Mouse (Mus musculus) myocyte (in vitro differentiated cells): ENCODE data around the gene AC129217.1. TPM values are rescaled to one million over a fixed set of nuclear protein-coding genes. Genes with fewer than 3 reads are reported as not detected.

Experiments
- H3K27me3 ChIP-seq: one replicate; pipeline ENCODE4 v1.6.1; 2011; ENCODE audit not compliant: control insufficient read depth, insufficient read depth, insufficient read length
- H3K36me3 ChIP-seq: one replicate; pipeline ENCODE4 v1.6.1; 2011; ENCODE audit not compliant: control insufficient read depth, insufficient read depth
- H3K4me2 ChIP-seq: one replicate; pipeline ENCODE4 v1.6.1; 2011; ENCODE audit warnings: low read depth, control low read depth
- H3K4me3 ChIP-seq: one replicate; pipeline ENCODE4 v1.5.1; 2011; ENCODE audit warnings: mild to moderate bottlenecking, control low read depth, moderate library complexity
- H3K79me2 ChIP-seq: one replicate; pipeline ENCODE4 v1.6.1; 2011; ENCODE audit not compliant: control insufficient read depth, insufficient read depth
- H3ac ChIP-seq: one replicate; pipeline ENCODE4 v1.6.1; 2011; ENCODE audit not compliant: control insufficient read depth, insufficient read length
- CEBPB ChIP-seq: IDR thresholded peaks from 2 replicates; pipeline ENCODE4 v1.6.1; 2011; ENCODE audit warnings: mild to moderate bottlenecking, moderate library complexity; ENCODE audit not compliant: poor library complexity, insufficient read depth, severe bottlenecking
- E2F4 ChIP-seq: IDR thresholded peaks from one replicate; pipeline ENCODE4 v1.6.1; 2011; ENCODE audit warnings: mild to moderate bottlenecking, control low read depth, moderate library complexity; ENCODE audit not compliant: insufficient read depth
- MAX ChIP-seq: IDR thresholded peaks from one replicate; pipeline ENCODE4 v1.6.1; 2011; ENCODE audit warnings: low read depth, mild to moderate bottlenecking, control low read depth
- MYOD1 ChIP-seq, 3 experiments: IDR thresholded peaks; one replicate each; pipeline ENCODE4 v1.6.1; 2011; ENCODE audit warnings: control low read depth in 2 of 3, low read depth in 2 of 3, mild to moderate bottlenecking in 2 of 3, moderate library complexity in 1 of 3; ENCODE audit not compliant: insufficient read length in 2 of 3, control insufficient read depth in 1 of 3
- MYOG ChIP-seq, 3 experiments: IDR thresholded peaks; one replicate each; pipeline ENCODE4 v1.6.1; 2011; ENCODE audit warnings: control low read depth in 2 of 3, low read depth in 2 of 3, mild to moderate bottlenecking in 2 of 3; ENCODE audit not compliant: insufficient read length in 2 of 3, control insufficient read depth in 1 of 3, insufficient read depth in 1 of 3
- POLR2A ChIP-seq: IDR thresholded peaks from one replicate; pipeline ENCODE4 v1.6.1; 2011; ENCODE audit warnings: low read depth, mild to moderate bottlenecking, control low read depth, moderate library complexity; ENCODE audit not compliant: insufficient read length
- POLR2AphosphoS2 ChIP-seq: IDR thresholded peaks from one replicate; pipeline ENCODE4 v1.6.1; 2011; ENCODE audit warnings: low read depth, control low read depth; ENCODE audit not compliant: insufficient read length
- REST ChIP-seq: IDR thresholded peaks from one replicate; pipeline ENCODE4 v1.6.1; 2011; ENCODE audit warnings: mild to moderate bottlenecking, control low read depth, moderate library complexity; ENCODE audit not compliant: insufficient read depth, insufficient read length
- SRF ChIP-seq: IDR thresholded peaks from one replicate; pipeline ENCODE4 v1.6.1; 2011; ENCODE audit warnings: low read depth; ENCODE audit not compliant: control insufficient read depth, insufficient read length
- TCF12 ChIP-seq: IDR thresholded peaks from one replicate; pipeline ENCODE4 v1.6.1; 2011; ENCODE audit warnings: mild to moderate bottlenecking, control low read depth; ENCODE audit not compliant: poor library complexity, insufficient read depth, severe bottlenecking
- TCF3 ChIP-seq: IDR thresholded peaks from one replicate; pipeline ENCODE4 v1.6.1; 2011; ENCODE audit warnings: low read depth, control low read depth; ENCODE audit not compliant: insufficient read length
- USF1 ChIP-seq: IDR thresholded peaks from one replicate; pipeline ENCODE4 v1.6.1; 2011; ENCODE audit warnings: low read depth, mild to moderate bottlenecking, control low read depth, moderate library complexity
- polyA plus RNA-seq: library from polyadenylated mRNA; unstranded; fragments of >200 nt; fragmentation: generic; extraction: Trizol; gene quantifications from one replicate; pipeline ENCODE4 v1.2.1, GENCODE M21; 2012; ENCODE audit warnings: missing spikeins

The AC129217.1 gene
- polyA plus RNA-seq, 1 experiment: 1.00 TPM

GRCm38 (mm10) chr19:8818801-8819595 lies 10.6 kb upstream of the AC129217.1 start, which contains the start of gene Ttc9c:
Gene Ttc9c (minus strand): TSS chr19:8819333.
- Histone ChIP-seq H3K4me3 (peak within 1 kb of the TSS; percentile 96), H3K79me2 (peaks cover 73% of the 10 kb centered on the region), H3K27me3 (no peaks in the 10 kb centered on the region), H3K4me2 (peak within 1 kb of the TSS; percentile 91), H3K36me3 (peaks cover 30% of the 10 kb centered on the region), H3ac (peak within 1 kb of the TSS; percentile 84)
- no peak for TF ChIP-seq MYOD1 (IDR thresholded peaks at IDR 0.05; ENCODE audit: control insufficient read depth in 1 of 3, insufficient read length in 2 of 3, low read depth in 2 of 3)
- TF ChIP-seq CEBPB: peak; percentile 84; the same call in 1 of the 2 replicates
- TF ChIP-seq MYOG (IDR thresholded peaks at IDR 0.05; ENCODE audit: control insufficient read depth in 1 of 3, insufficient read depth in 1 of 3, insufficient read length in 2 of 3, low read depth in 2 of 3): no peak
- peak; percentile 69 for TF ChIP-seq POLR2A
- peak; percentile 78 for TF ChIP-seq POLR2AphosphoS2

- peaks cover 81% of the 10 kb centered on the region for H3K79me2 ChIP-seq
- H3ac ChIP-seq: peak within 1 kb of the TSS; percentile 84
- peak within 1 kb of the TSS; percentile 96 for H3K4me3 ChIP-seq
- H3K36me3 ChIP-seq: peaks cover 30% of the 10 kb centered on the region
- peak within 1 kb of the TSS; percentile 91 for H3K4me2 ChIP-seq
- TF ChIP-seq CEBPB (no peak), TCF3 (no peak), POLR2A (peak; percentile 92), MYOG (IDR thresholded peaks at IDR 0.05; ENCODE audit: control insufficient read depth in 1 of 3, insufficient read depth in 1 of 3, insufficient read length in 2 of 3, low read depth in 2 of 3) (peak in 2 of 3 experiments; percentile 1 to 23), MYOD1 (IDR thresholded peaks at IDR 0.05; ENCODE audit: control insufficient read depth in 1 of 3, insufficient read length in 2 of 3, low read depth in 2 of 3) (no peak), POLR2AphosphoS2 (peak; percentile 87)
- H3K27me3 ChIP-seq: no peaks in the 10 kb centered on the region
Measured at GRCm38 (mm10) chr19:8819596-8820423, 9.8 kb upstream of the AC129217.1 start, which contains the start of gene Hnrnpul2. Gene Hnrnpul2 (plus strand): TSS chr19:8820010.

GRCm38 (mm10) chr19:8820424-8820956 lies 9.1 kb upstream of the AC129217.1 start:
- Histone ChIP-seq H3K4me2 (peak overlapping the region; percentile 75), H3K79me2 (peaks cover 77% of the 10 kb centered on the region), H3K36me3 (peaks cover 30% of the 10 kb centered on the region), H3K4me3 (peak overlapping the region; percentile 96), H3ac (peak overlapping the region; percentile 84), H3K27me3 (no peaks in the 10 kb centered on the region)
- peak in 1 of 3 experiments; percentile 0 for TF ChIP-seq MYOG (IDR thresholded peaks at IDR 0.05; ENCODE audit: control insufficient read depth in 1 of 3, insufficient read depth in 1 of 3, insufficient read length in 2 of 3, low read depth in 2 of 3)
- peak; percentile 13 for TF ChIP-seq POLR2AphosphoS2
- TF ChIP-seq SRF: no peak
- TF ChIP-seq MYOD1 (IDR thresholded peaks at IDR 0.05; ENCODE audit: control insufficient read depth in 1 of 3, insufficient read length in 2 of 3, low read depth in 2 of 3): peak in 1 of 3 experiments; percentile 11

GRCm38 (mm10) chr19:8821146-8821545 lies 8.4 kb upstream of the AC129217.1 start:
- peaks cover 31% of the 10 kb centered on the region for H3K36me3 ChIP-seq
- H3K79me2 ChIP-seq: peaks cover 73% of the 10 kb centered on the region
- TF ChIP-seq USF1 (no peak), TCF12 (no peak), TCF3 (no peak), CEBPB (no peak), MYOD1 (IDR thresholded peaks at IDR 0.05; ENCODE audit: control insufficient read depth in 1 of 3, insufficient read length in 2 of 3, low read depth in 2 of 3) (no peak), REST (no peak), E2F4 (no peak), MYOG (IDR thresholded peaks at IDR 0.05; ENCODE audit: control insufficient read depth in 1 of 3, insufficient read depth in 1 of 3, insufficient read length in 2 of 3, low read depth in 2 of 3) (no peak), POLR2A (no peak), SRF (no peak), MAX (no peak), POLR2AphosphoS2 (no peak)
- peak overlapping the region; percentile 75 for H3K4me2 ChIP-seq
- H3K4me3 ChIP-seq: peak overlapping the region; percentile 96
- H3K27me3 ChIP-seq: no peaks in the 10 kb centered on the region
- peak overlapping the region; percentile 84 for H3ac ChIP-seq
